Mouse (Mus musculus) heart, postnatal 0 days (tissue): Measurements from ENCODE around the gene Ndufv3. TPM values are rescaled to one million over a fixed set of nuclear protein-coding genes. Genes with fewer than 3 reads are reported as not detected.
A peak's percentile ranks its signal among the peaks of the same experiment; 100 is the strongest.

Experiments used
- ATAC-seq: fragments of 200-750 bp; cut with Nextera tagmentation; 2 replicates; pipeline ENCODE4 v1.8.0; 2017; ENCODE audit warnings: low read depth, moderate number of reproducible peaks, moderate library complexity; ENCODE audit not compliant: insufficient read depth
- DNase-seq: peaks from one replicate; pipeline ENCODE4 v3.0.0-alpha.2; 2016; ENCODE audit warnings: low spot score
- H3K27ac ChIP-seq: fragments of 300-500 bp; sonication (generic); 2 replicates; pipeline ENCODE4 v1.5.1; 2014; ENCODE audit warnings: low read depth, mild to moderate bottlenecking
- H3K27me3 ChIP-seq: fragments of 300-500 bp; sonication (generic); 2 replicates; pipeline ENCODE4 v1.6.1; 2014; ENCODE audit warnings: low read length, mixed read lengths; ENCODE audit not compliant: control insufficient read depth, insufficient read depth
- H3K36me3 ChIP-seq: fragments of 300-500 bp; sonication (generic); replicated peaks from 2 replicates; pipeline ENCODE4 v1.6.1; 2014; ENCODE audit warnings: low read length, mixed read lengths; ENCODE audit not compliant: control insufficient read depth, insufficient read depth
- H3K4me1 ChIP-seq: fragments of 300-500 bp; sonication (generic); 2 replicates; pipeline ENCODE4 v1.6.1; 2014; ENCODE audit warnings: antibody characterized with exemption; ENCODE audit not compliant: control insufficient read depth, insufficient read depth
- H3K4me2 ChIP-seq: fragments of 300-500 bp; sonication (generic); 2 replicates; pipeline ENCODE4 v1.6.1; 2014; ENCODE audit warnings: low read depth, mild to moderate bottlenecking, low read length, moderate library complexity
- H3K4me3 ChIP-seq: fragments of 300-500 bp; sonication (generic); 2 replicates; pipeline ENCODE4 v1.5.1; 2014; ENCODE audit warnings: low read depth, low read length
- H3K9ac ChIP-seq: fragments of 300-500 bp; sonication (generic); replicated peaks from 2 replicates; pipeline ENCODE4 v1.6.1; 2014; ENCODE audit warnings: low read depth, low read length, mixed read lengths
- H3K9me3 ChIP-seq: fragments of 300-500 bp; sonication (generic); replicated peaks from 2 replicates; pipeline ENCODE4 v1.6.1; 2016; ENCODE audit warnings: low read length; ENCODE audit not compliant: control insufficient read depth
- CTCF ChIP-seq: IDR thresholded peaks from 2 replicates; pipeline ENCODE4 v1.5.1; 2016; ENCODE audit warnings: antibody characterized with exemption, control low read depth, low read depth
- EP300 ChIP-seq: IDR thresholded peaks from 2 replicates; pipeline ENCODE4 v1.6.1; 2016; ENCODE audit warnings: antibody characterized with exemption, low read depth
- WGBS: fragments of 180-500 bp; shearing (Covaris S2); extraction: QIAGEN DNeasy Blood & Tissue Kit; methylation state at CpG from one replicate; pipeline ENCODE4 v1.1.7; 2014; 5-methylcytosine and 5-hydroxymethylcytosine counted together
- polyA plus RNA-seq: library from polyadenylated mRNA; unstranded; fragments of >200 nt; fragmentation: Nextera tagmentation; extraction: Ambion mirVana; gene quantifications from 2 replicates; pipeline ENCODE4 v1.2.1, GENCODE M21; 2015
- total RNA-seq: library from RNA; depleted of rRNA; stranded (reverse); fragments of >200 nt; gene quantifications from 2 replicates; pipeline ENCODE4 v1.2.3, GENCODE M21; 2014; ENCODE audit warnings: low replicate concordance

The Ndufv3 gene
- total and polyA plus RNA-seq, 2 experiments from 2014 or later: 689 to 1,214 TPM

DNA sequence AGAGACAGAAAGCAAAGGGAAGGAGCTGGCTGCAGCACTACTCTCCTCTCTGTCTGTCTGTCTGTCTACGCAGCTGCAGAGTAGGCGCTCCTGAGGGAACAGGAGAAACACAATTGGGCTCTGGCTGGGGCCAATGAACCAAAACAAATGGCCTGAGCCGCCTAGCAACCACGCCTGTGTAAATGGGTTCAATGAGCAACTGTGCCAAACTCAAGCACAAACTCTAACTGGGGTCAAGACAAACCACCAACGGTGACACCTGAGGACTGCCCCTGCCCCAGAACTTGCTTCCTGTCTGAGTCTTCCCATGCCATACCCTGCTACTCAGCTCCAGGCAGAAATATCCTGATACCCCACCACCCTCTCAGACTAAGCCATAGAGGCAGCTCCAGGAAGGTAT is 14.9 kb upstream of the Ndufv3 start:
- Histone ChIP-seq H3K4me2 (no peak overlapping the region), H3K4me1 (no peaks in the 10 kb centered on the region), H3K27ac (no peak overlapping the region), H3K36me3 (peaks cover 57% of the 10 kb centered on the region), H3K4me3 (no peak overlapping the region), H3K9me3 (no peaks in the 10 kb centered on the region), H3K27me3 (no peaks in the 10 kb centered on the region), H3K9ac (no peak overlapping the region)
- DNase-seq (no peak), ATAC-seq (no peak)
- no peak for TF ChIP-seq EP300
- TF ChIP-seq CTCF: no peak
- WGBS: 90% methylated on average over 5 of the region's 5 CpGs

DNA sequence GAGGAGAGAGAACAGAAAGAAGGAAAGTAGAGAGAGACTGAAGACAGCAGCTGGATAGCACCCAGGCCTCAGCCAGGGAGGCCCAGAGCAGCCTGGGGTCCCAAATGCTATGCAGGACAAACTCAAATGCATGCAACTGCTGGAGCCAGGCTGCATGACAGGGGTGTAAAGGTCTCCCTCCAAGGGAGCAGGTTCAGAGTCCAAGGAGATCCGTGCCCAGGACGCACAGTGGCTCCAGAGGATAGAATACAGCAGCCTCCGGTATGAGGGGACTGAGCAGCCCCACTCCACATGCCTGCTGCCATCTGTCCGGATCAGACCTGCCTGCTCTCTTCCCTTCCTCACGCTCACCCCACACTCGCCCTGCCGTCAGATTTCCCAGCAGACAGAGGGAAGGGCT is 13.6 kb upstream of the Ndufv3 start:
- Histone ChIP-seq H3K9me3 (no peaks in the 10 kb centered on the region), H3K4me3 (no peak overlapping the region), H3K4me1 (peaks cover under 1% of the 10 kb centered on the region; the same call in 1 of the 2 replicates), H3K4me2 (no peak overlapping the region), H3K27me3 (no peaks in the 10 kb centered on the region), H3K9ac (no peak overlapping the region), H3K36me3 (peaks cover 44% of the 10 kb centered on the region), H3K27ac (no peak overlapping the region)
- ATAC-seq: no peak
- no peak for TF ChIP-seq EP300
- no peak for TF ChIP-seq CTCF
- DNase-seq: no peak
- WGBS: 85% methylated on average over 7 of the region's 7 CpGs

DNA sequence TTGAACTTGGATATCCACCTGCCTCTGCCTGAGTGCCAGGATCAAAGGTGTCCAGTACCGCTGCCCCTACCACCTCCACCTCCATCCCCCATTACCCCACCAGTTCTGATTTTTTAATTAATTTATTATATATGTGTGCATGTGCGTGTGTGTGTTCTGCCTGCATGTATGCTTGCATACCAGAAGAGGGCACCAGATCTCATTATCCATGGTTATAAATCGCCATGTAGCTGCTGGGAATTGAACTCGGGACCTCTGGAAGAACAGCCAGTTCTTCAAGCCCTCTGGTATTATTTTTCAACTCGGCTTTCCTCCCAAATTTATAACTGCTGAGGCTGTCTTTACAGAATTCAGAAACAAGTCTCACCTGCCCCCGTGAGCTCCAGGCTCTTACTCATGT is 9.0 kb upstream of the Ndufv3 start:
- WGBS: 97% methylated on average over 6 of the region's 6 CpGs
- H3K4me2 ChIP-seq: peak overlapping the region; percentile 98
- no peak for TF ChIP-seq EP300
- H3K36me3 ChIP-seq: peaks cover 25% of the 10 kb centered on the region
- no peak for DNase-seq
- peaks cover 12% of the 10 kb centered on the region for H3K4me1 ChIP-seq
- no peaks in the 10 kb centered on the region for H3K27me3 ChIP-seq
- peak overlapping the region; percentile 95 for H3K4me3 ChIP-seq
- no peaks in the 10 kb centered on the region for H3K9me3 ChIP-seq
- no peak for ATAC-seq
- no peak overlapping the region for H3K9ac ChIP-seq
- H3K27ac ChIP-seq: no peak overlapping the region

DNA sequence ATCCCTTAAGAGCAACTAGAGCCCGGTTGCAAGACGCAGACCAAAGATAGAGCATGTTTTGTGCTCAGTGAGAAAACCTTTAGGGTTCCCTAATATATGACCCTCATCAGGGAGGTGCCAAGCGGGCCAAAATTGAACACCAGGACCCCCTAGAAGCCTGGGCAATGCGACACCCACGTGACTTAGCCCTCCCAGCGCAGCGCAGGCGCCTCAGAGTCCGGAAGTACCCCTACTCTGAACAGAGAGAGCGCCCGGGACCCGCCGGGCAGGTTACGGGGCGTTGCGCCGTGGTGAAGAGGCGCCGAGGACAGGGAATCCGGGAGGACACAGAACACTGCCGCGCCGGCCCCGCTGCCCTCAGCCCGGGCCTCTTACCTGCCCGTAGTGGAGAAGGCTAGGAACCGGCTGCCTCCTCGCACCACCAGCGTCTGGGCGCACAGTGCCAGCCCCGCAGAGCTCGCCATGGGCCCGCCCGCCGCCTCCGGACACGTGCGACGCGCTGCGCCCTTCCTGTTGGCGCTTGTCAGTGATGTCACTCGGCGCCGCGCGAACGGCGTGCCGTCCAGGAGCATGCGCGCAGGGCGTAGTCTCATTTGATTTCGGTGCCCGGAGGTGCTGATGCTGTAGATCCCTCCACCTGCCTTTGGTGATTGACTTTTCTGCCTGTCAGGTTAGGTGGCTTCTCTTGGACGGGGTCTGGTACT is 8.0 kb upstream of the Ndufv3 start:
- WGBS: under 1% methylated on average over 55 of the region's 56 CpGs
- Histone ChIP-seq H3K27me3 (no peaks in the 10 kb centered on the region), H3K4me2 (peak overlapping the region; percentile 98), H3K4me3 (peak overlapping the region; percentile 95), H3K27ac (peak overlapping the region; percentile 86), H3K36me3 (peaks cover 22% of the 10 kb centered on the region), H3K9me3 (no peaks in the 10 kb centered on the region), H3K9ac (peak overlapping the region; percentile 79), H3K4me1 (peaks cover 12% of the 10 kb centered on the region)
- peak; percentile 87 for DNase-seq
- TF ChIP-seq CTCF: no peak
- no peak for TF ChIP-seq EP300
- ATAC-seq: peak; percentile 97

DNA sequence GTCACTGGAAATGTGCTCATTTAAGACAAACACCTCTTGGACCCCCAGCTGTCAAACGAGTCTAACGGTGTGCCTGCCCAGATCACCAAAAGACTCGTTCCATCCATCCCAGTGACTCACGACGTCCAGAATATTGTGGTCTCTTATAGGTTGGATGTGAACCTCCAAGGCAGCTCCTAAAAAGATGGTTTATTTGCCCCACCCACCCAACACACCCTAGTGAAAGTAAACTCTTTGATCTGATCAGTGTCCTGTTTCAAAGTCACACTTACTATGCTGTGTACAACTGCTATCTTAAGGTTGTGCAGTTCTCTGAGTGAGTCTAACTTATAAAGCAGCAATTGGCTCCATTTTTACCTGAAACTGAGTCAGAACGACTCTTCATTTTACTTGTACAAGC is 7.3 kb upstream of the Ndufv3 start:
- H3K4me3 ChIP-seq: peak overlapping the region; percentile 95
- H3K9me3 ChIP-seq: no peaks in the 10 kb centered on the region
- H3K4me2 ChIP-seq: peak overlapping the region; percentile 98
- H3K27me3 ChIP-seq: no peaks in the 10 kb centered on the region
- peak overlapping the region; percentile 79 for H3K9ac ChIP-seq
- peak overlapping the region; percentile 86 for H3K27ac ChIP-seq
- H3K36me3 ChIP-seq: peaks cover 16% of the 10 kb centered on the region
- 17% methylated on average over 6 of the region's 6 CpGs for whole genome bisulfite sequencing
- DNase-seq (no peak), ATAC-seq (0 out of 2 replicates have a peak, but pooled peaks have one; percentile 2)
- H3K4me1 ChIP-seq: peaks cover 12% of the 10 kb centered on the region
- no peak for TF ChIP-seq EP300

DNA sequence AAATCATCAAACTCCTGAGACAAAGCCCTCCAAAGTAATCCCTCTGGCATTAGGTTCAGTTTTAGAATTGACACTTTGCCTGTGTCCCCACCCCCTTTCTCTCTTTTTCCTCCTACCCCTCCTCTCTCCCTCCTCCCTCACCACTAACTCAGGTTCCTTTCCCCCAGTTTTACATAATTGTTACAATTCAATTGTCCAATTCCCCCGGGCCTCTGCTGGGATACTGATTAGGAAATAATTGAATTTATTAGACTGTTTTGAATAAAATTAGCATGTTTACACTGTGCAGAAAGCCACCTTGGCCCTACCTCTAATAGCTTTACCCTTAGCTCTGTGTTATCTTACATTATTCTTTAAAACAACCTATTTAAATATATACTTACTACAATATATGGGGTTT is 5.2 kb upstream of the Ndufv3 start:
- DNase-seq (no peak), ATAC-seq (no peak)
- Histone ChIP-seq H3K9me3 (no peaks in the 10 kb centered on the region), H3K36me3 (no peaks in the 10 kb centered on the region; the same call in 1 of the 2 replicates), H3K4me1 (peaks cover 15% of the 10 kb centered on the region), H3K4me2 (no peak overlapping the region), H3K4me3 (no peak overlapping the region), H3K27me3 (no peaks in the 10 kb centered on the region), H3K27ac (no peak overlapping the region), H3K9ac (no peak overlapping the region)
- 58% methylated on average over 1 of the region's 1 CpGs for WGBS
- TF ChIP-seq EP300 (no peak), CTCF (no peak)
